Mouse (Mus musculus) heart, postnatal 4 days (tissue): ENCODE measurements around the gene Kcnc1. TPM values are rescaled to one million over a fixed set of nuclear protein-coding genes. Genes with fewer than 3 reads are reported as not detected.

Experiments used
- DNase-seq: peaks from one replicate; pipeline ENCODE4 v3.0.0; 2021
- total RNA-seq, 2 experiments: library from RNA; stranded (reverse); gene quantifications; 2 replicates each; pipeline ENCODE4 v1.2.3; 2021

Gene Kcnc1
- total RNA-seq, 2 experiments from 2014 or later: 0.02 to 0.05 TPM

DNA sequence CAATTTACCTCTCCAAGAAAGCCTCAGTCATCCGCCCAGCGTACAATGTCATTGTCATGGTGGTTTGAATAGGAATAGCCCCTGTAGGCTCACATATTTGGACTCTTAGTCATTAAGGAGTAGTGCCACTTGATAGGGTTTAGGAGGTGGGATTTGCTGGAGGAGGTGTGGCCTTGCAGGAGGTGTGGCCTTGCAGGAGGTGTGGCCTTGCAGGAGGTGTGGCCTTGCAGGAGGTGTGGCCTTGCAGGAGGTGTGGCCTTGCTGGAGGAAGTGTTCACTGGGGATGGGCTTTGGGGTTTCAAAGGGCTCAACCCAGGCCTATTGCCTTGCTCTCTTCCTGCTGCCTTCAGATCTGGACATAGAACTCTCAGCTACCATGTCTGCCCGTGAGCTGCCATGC is 81.2 kb downstream of the Kcnc1 start:
- no peak for DNase-seq

GRCm38 (mm10) chr7:46479793-46480192 is 83.5 kb downstream of the Kcnc1 start:
- no peak for DNase-seq

- peak; percentile 60 for DNase-seq
Measured at GRCm38 (mm10) chr7:46482099-46482531, 85.8 kb downstream of the Kcnc1 start.

DNA sequence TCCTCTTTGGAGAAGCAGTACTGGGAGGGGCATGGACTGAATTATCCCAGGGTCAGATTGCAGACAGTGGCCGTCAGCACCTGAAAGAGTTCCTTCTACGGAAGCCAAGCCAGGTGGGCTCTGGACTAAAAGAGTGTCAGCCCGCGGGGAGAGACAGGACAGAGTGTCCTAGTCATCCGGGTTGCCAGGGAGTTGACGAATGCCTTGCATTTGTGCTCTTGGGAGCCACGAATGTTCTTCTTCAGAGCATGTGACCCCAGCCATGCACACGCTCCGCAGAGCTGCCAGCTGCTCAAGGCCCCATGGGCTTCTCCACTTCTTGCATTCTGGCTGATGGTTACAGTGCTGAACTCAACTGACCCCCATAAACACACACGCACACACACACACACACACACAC is 86.8 kb downstream of the Kcnc1 start:
- DNase-seq: no peak

- DNase-seq: no peak
Measured at GRCm38 (mm10) chr7:46484223-46484622, 87.9 kb downstream of the Kcnc1 start.

- no peak for DNase-seq
Measured at GRCm38 (mm10) chr7:46486761-46487160, 90.5 kb downstream of the Kcnc1 start.

- no peak for DNase-seq
Measured at GRCm38 (mm10) chr7:46487354-46487753, 91.1 kb downstream of the Kcnc1 start.

Other genes starting within 250 kb of the Kcnc1 start
- 10 to 100 TPM; 72.8 to 79.6 TPM for gene Abcc8, start 216.5 kb upstream of the Kcnc1 start, total RNA-seq
- 10 to 100 TPM; 13.1 to 14.2 TPM for gene Ush1c, start 158.0 kb upstream of the Kcnc1 start, total RNA-seq
- gene Otog, start 155.5 kb upstream of the Kcnc1 start, total RNA-seq: not detected
- gene Myod1, start 20.0 kb upstream of the Kcnc1 start, total RNA-seq: not detected
- 10 to 100 TPM; 10.6 to 11.3 TPM for gene Sergef, start 243.3 kb downstream of the Kcnc1 start, total RNA-seq